Mouse (Mus musculus): ENCODE results near the gene Adamts17. TPM values are rescaled to one million over a fixed set of nuclear protein-coding genes. Genes with fewer than 3 reads are reported as not detected.

The Adamts17 gene
- total RNA-seq, 2 experiments from 2014 or later = not detected

- ATAC-seq (replicated peaks; ENCODE audit: low FRiP score, low TSS enrichment, poor library complexity, severe bottlenecking) = peak; percentile 77
Observed at GRCm38 (mm10) chr7:67135140-67135539, 295.6 kb downstream of the Adamts17 start.

DNA sequence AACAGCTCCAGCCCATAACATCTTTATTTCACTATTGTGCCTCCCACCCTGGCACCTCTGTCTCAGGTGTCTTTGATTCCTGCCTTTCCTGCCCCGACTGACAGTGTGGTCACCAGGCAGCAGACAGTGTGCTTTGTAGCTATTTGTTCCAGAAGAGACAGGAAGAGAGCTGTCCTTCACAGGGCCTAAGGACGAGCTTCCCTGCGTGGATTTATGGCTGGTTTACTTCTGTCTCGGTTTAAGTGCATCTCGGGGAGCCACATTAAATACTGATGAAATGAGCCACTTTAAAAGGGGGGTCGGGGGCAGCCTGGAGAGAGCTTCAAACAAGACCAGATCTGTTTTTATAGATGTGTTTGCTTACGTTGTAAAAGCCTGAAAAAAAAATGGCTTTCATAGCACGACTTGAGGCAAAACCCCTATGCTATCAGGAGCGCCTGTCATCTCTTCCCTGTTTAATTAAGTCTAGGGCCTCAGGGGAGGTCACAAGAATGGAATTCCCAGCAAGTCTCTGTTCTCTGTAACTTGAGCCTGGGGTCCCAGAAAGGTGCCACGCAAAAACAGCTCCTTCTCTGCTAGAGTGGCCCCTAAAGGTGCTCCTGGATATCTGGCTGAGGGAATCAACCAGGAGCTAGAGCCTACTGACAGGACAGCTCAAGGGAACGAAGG lies 302.9 kb downstream of the Adamts17 start:
- ATAC-seq (replicated peaks; ENCODE audit: low FRiP score, low TSS enrichment, poor library complexity, severe bottlenecking) = no peak

- no peak for ATAC-seq (replicated peaks; ENCODE audit: low FRiP score, low TSS enrichment, poor library complexity, severe bottlenecking)
Observed at GRCm38 (mm10) chr7:67145748-67146147, 306.2 kb downstream of the Adamts17 start.

GRCm38 (mm10) chr7:67146151-67146550 lies 306.6 kb downstream of the Adamts17 start:
- ATAC-seq (replicated peaks; ENCODE audit: low FRiP score, low TSS enrichment, poor library complexity, severe bottlenecking) = no peak

DNA sequence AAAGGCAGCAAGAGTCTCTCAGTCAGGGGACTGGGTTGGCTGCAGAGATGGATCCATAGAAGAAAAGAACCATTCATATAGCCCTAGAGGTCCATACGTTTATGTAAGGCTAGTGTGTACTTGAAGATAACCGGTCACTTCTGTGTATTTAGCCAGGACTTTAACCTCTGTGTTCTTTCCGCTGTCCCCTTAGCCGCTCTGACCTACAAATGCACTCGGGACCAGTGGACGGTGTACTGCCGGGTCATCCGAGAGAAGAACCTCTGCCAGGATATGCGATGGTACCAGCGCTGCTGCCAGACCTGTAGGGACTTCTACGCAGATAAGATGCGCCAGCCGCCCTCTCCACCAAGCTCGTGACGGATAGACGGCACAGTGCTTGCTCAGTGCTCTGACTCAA lies 310.2 kb downstream of the Adamts17 start:
- no peak for ATAC-seq (replicated peaks; ENCODE audit: low FRiP score, low TSS enrichment, poor library complexity, severe bottlenecking)

GRCm38 (mm10) chr7:67152626-67153025 lies 313.1 kb downstream of the Adamts17 start:
- no peak for ATAC-seq (replicated peaks; ENCODE audit: low FRiP score, low TSS enrichment, poor library complexity, severe bottlenecking)

GRCm38 (mm10) chr7:67162135-67162534 lies 322.6 kb downstream of the Adamts17 start:
- ATAC-seq (replicated peaks; ENCODE audit: low FRiP score, low TSS enrichment, poor library complexity, severe bottlenecking) = no peak

GRCm38 (mm10) chr7:67168288-67168687 lies 328.8 kb downstream of the Adamts17 start:
- ATAC-seq (replicated peaks; ENCODE audit: low FRiP score, low TSS enrichment, poor library complexity, severe bottlenecking) = no peak

GRCm38 (mm10) chr7:67168763-67169569 lies 329.4 kb downstream of the Adamts17 start:
- ATAC-seq (replicated peaks; ENCODE audit: low FRiP score, low TSS enrichment, poor library complexity, severe bottlenecking) = no peak

DNA sequence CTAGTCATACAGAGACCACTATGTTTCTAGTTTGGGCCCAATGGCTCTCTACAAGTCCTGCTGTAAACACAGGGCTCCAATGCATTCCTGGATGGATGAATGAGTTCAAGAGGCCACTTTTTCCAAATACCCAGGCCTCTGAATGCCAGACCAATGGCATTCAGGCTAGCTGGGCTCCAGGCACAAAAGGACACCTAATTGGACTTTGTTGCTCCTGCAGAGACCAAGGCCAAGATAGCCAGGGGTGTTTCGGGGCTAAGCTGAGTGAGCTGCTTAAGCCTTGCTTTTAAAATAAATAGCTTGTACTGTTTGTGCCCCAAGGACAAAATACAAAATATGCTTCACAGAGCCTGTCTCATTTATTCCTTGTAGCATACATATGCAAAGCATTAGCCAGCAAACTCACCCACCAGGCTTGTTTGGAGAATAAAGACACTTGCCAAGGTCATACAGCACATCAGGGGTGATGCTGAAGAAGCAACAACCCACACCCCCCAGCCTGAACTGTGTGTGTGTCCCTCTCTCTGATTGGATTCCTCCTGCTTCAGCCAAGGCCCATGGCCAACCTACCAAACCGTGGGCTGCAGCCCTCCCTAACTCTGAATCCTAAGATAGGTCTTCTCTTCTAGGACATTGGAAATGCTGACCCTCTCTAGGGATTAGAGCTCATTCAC lies 334.1 kb downstream of the Adamts17 start:
- ATAC-seq (replicated peaks; ENCODE audit: low FRiP score, low TSS enrichment, poor library complexity, severe bottlenecking) = no peak

- no peak for ATAC-seq (replicated peaks; ENCODE audit: low FRiP score, low TSS enrichment, poor library complexity, severe bottlenecking)
Observed at GRCm38 (mm10) chr7:67183786-67184185, 344.3 kb downstream of the Adamts17 start.

DNA sequence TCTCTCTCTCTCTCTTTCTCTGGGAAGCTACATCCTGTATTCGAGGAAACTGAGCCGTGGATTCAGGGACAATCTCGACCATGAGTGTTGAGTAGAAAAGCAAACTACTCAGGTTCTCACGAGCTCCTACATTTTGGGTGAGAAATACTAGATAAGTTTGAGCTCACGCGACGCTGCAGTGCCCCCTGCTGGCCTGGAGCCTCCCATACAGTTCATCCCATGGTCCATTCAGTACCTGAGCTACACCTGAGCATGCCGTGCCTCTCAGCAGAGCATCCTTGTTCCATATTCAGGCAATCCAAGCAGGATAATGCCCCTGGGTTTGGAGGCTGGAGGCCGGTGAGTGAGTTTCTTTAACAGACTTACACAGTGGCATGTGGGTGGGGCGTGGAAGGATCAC lies 359.9 kb downstream of the Adamts17 start:
- peak; percentile 80 for ATAC-seq (replicated peaks; ENCODE audit: low FRiP score, low TSS enrichment, poor library complexity, severe bottlenecking)

Other genes with a start within 250 kb of the Adamts17 start
- 8.6 and 12.6 TPM in 2 replicates for gene Asb7, start 150.1 kb upstream of the Adamts17 start, total RNA-seq (2014; fragmentation: Nextera tagmentation)
- gene Asb7, start 150.1 kb upstream of the Adamts17 start, total RNA-seq (2017) = 8.4 and 9.2 TPM in 2 replicates
- gene Lins1, start 149.8 kb upstream of the Adamts17 start, total RNA-seq (2014; fragmentation: Nextera tagmentation) = 6.5 and 16.3 TPM in 2 replicates
- 9.4 and 13.2 TPM in 2 replicates for gene Lins1, start 149.8 kb upstream of the Adamts17 start, total RNA-seq (2017)
- 0.10 TPM in 1 of 2 replicates, not detected in the other for gene Cers3, start 96.2 kb upstream of the Adamts17 start, total RNA-seq (2014; fragmentation: Nextera tagmentation)
- 0.52 TPM in 1 of 2 replicates, not detected in the other for gene Cers3, start 96.2 kb upstream of the Adamts17 start, total RNA-seq (2017)